Mouse (Mus musculus) gastrocnemius, postnatal 25 days (tissue): ENCODE data around the gene Rogdi. TPM values are rescaled to one million over a fixed set of nuclear protein-coding genes. Genes with fewer than 3 reads are reported as not detected.
A peak's percentile ranks its signal among the peaks of the same experiment; 100 is the strongest.

Experiments
- DNase-seq: peaks from one replicate; pipeline ENCODE4 v3.0.0; 2022
- long read RNA-seq, 2 experiments: library from polyadenylated mRNA; stranded (forward); transcript quantifications; one replicate each; pipeline ENCODE4 v2.0.0; 2021
- total RNA-seq, 2 experiments: library from RNA; stranded (reverse); gene quantifications; 1 replicate in 1 of 2; 2 replicates in 1 of 2; pipeline ENCODE4 v1.2.3; 2021

Rogdi gene
- 1 to 10 TPM; 7.8 to 9.3 TPM for total RNA-seq
- long read RNA-seq, experiment 1, transcript Rogdi-207 (11 exons, 1,355 nt): major isoform, 5 of 11 reads
- long read RNA-seq, experiment 1, partial matches to known transcripts: 1 of 11 reads
- long read RNA-seq, experiment 1, other reads (novel, unspliced or antisense): 5 of 11 reads
- long read RNA-seq, experiment 2, partial matches to known transcripts: 0 of 6 reads
- long read RNA-seq, experiment 2, other reads (novel, unspliced or antisense): 2 of 6 reads

- DNase-seq: peak; percentile 99
Measured at GRCm38 (mm10) chr16:5013054-5013838, at the start of gene Rogdi. Rogdi (minus strand) TSS chr16:5013553.

GRCm38 (mm10) chr16:5058114-5058513, 44.8 kb upstream of the Rogdi start:
- no peak for DNase-seq

DNA sequence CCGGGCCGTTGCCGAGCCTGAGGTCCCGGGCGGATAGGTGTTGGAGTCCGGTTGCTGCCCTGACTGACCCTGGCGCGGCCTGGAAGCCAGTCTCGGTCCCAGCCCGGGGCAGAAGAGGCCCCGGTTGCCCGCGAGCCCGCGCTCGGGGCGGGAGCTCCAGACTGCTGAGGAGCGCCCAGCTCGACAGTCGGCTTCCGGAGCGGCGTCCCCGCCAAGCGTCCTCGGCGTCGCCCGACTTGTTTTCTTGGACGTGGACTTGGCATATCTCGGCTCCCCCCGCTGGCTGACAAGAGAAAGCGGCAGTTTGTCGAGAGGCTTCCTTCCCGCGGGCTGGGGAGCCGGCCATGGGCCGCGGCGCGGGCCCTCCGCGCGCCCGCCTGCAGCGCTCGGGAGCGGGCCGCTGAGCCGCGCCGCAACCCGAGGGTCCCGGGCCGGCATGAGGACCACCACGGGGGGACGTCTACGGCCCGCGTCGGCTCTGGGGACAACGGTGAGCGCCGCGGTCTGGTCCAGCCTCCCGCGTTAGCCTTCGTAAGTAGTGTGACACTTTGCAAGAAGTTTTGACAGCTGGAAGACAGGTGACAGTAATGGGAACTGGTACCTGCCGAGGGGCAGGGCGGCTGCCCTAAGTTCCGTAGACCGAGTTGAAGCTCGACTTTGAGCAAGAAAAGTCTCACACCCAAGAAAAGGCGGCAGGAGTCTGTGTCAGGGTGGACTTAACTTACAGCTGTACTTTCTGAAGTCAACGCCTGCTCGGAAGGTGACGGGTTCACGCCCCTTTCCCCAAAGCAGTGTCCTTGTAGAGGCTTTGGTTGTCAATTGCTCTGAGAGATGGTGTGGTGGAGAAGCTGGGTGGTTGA, 37.1 kb upstream of the Rogdi start:
- peak; percentile 79 for DNase-seq

DNA sequence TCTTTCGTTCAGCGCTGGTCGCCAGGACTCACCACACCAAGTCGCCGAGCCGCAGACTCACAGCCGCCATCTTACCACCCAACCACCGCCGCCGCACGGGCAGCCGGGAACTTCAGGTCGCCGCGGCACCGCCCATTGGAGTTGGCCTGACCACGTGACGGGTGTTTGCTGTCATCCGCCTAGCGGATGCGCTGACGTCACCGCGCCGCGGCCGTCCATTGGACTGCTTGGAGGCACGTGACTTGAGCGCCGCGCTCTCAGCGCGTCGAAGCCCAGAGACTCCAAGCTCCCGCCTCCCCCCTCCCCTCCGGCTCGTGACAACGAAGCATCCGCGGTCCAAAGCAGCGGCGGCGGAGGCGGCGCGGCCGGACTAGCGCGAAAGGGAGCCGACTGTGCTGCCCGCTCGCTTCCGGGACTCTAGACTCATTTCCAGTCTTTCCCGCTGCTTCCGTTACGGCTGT, 36.5 kb upstream of the Rogdi start, which contains the start of the genes Glyr1 and Ubn1:
Glyr1 (minus strand) TSS at position 90 of the 461 bp plus-strand sequence.
Ubn1 (plus strand) TSS at position 284 of the 461 bp plus-strand sequence.
- peak; percentile 99 for DNase-seq

GRCm38 (mm10) chr16:5049182-5049773, 35.9 kb upstream of the Rogdi start:
- DNase-seq: no peak

DNA sequence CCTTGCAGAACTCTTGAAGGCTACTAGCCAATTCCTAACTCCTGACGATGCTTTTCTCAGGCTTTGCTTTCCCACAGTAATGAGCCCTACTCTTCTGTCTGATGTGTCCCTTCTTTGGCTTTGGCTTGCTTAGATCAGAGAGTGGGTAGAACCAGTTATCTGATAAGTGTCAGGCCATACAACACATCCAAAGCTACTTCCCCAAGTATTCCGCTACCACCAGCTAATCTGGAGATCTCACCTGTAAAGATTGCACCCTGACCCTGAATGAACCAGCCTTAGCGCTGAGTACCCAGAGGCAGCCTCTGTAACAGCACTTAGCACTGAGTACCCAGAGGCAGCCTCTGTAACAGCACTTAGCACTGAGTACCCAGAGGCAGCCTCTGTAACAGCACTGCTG, 32.0 kb upstream of the Rogdi start:
- no peak for DNase-seq

DNA sequence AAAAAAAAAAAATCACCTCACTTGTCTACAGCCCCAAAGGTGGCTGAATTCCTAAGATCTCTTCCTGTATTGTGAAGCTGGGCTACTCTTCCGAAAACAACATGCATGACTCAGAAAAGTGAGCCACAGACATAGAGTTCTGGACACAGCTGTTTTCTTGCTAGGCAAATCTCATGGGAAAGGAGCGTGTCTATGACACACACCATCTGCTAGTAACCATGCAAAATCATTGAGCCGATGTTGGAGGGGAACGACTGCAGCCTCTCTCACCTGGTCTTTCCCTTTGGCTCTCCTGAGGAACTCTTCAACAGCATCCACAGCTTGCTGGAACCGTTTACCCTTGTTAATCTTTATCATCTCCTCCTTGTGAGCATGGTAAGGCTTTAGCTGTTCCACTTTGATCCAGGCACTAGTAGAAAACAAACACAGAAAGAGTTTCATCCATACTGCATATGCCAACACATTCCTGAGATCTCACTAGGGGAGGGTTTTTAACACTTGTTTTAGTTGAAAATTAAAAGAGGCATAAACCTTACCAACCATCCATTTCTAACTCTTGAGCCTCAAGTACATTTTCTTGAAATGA, 23.4 kb upstream of the Rogdi start:
- DNase-seq: no peak

- no peak for DNase-seq
Measured at GRCm38 (mm10) chr16:5035591-5035990, 22.2 kb upstream of the Rogdi start.

- DNase-seq: no peak
Measured at GRCm38 (mm10) chr16:5029847-5030246, 16.5 kb upstream of the Rogdi start.

GRCm38 (mm10) chr16:5024021-5024420, 10.7 kb upstream of the Rogdi start:
- DNase-seq: no peak

DNA sequence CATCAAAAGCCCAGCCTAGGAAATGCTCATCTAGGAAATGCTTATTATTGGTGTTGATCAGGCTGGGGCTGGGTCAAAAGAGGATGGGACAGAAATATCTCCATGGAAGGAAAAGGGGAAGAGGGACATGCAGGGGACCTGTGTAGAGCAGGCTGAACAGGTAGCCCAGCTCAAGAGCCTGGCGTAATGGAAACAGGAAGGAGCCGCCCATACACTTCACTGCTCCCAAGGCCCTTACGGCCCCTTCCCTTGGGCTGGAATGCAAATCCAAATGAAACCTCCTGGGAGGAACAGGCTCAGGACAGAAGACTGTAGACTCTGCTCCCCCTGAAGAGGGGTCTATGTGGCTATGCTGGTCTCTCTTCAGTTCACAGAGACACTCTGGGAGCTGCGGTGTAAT, 1.2 kb upstream of the Rogdi start:
- no peak for DNase-seq

DNA sequence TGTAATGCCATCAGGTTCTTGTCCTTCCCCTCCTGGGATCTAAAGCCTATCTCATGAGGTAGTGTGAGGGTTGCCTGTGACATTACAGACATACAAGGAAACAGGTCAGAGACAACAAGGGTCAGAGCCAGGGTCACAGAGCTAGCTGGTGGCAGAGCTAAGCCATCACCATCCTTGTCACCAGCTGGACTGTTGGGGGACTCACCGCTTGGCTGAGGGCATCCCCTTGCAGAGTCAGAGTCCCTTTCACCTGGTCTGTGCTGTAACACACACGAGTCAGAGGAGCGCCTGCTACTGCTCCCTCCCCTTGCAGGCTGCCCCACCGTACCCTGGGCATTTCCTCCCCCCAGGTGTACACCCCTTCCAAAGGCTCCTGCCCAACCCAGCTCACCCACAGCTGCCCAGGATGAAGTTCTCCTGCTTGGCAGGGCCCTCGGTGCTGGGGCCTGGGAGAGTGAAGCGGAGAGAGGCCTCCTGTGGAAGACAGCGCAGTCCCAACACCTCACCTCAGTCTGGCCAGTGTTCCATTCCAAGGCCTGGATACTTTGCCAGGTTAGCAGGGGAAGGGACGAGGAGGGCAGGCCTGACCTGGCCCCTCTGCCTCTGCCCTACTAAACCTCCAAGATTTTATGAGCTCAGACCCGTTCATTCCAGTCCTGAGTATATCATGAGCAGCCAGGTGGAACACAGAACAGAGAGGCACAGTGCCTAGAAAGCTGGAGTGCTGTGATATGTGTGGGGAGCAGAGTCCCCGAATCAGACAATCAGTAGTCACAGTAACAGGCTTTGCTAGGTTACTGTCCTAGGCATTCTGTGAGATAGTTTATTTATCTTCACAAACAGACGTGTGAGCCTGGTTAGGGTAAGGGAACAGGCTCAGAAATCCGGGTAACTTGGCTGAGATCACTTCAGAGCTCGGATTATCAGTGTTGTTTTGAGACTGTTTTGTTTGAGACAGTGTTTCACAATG, 1.0 kb downstream of the Rogdi start:
- DNase-seq: no peak

DNA sequence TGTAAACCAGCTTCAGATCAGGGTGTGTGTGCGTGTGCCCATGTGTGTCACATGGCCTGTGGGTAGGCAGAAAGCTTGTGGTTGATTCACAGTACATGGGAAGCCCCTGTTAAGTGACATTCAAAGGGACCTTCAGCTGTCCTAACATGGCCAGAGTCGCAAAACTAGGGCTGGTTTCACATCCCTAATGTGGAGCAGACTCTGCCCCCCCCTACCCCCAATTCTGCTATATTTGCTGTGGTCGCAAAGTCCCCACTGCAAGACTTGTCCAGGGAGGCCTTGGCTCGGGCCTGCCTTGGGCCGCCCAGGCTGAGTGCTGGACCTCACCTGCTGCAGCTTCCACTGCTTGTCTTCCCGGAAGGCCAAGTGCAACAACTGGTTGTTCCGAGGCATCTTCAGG, 2.1 kb downstream of the Rogdi start:
- no peak for DNase-seq

DNA sequence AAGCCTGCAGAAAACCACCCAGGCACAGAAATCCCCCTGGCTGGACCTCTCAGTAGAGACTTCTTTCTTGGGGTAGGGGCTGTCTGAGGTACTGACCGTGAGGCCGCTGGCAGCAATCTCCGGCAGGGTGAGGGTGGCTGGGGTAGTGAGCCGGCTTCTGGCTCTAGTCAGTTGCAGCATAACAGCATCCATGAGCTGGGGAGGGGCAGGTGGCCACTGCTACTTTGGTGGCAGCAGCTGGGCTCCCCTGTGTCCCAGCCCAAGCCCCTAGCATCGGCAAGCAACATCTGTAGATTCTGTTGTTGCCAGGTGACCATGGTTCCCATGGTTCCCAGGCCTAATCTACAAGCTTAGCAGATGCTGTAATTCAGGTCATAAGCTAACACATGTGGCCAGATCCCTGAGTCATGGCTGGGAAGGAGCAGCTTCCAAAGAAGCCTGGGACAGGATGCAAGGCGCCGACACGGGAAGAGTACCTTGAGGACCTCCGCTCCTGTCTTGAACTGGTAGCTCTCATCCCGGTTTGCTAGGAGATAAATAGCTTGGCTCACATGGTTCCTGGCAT, 2.9 kb downstream of the Rogdi start:
- no peak for DNase-seq

GRCm38 (mm10) chr16:5008076-5008475, 5.3 kb downstream of the Rogdi start:
- DNase-seq: no peak

DNA sequence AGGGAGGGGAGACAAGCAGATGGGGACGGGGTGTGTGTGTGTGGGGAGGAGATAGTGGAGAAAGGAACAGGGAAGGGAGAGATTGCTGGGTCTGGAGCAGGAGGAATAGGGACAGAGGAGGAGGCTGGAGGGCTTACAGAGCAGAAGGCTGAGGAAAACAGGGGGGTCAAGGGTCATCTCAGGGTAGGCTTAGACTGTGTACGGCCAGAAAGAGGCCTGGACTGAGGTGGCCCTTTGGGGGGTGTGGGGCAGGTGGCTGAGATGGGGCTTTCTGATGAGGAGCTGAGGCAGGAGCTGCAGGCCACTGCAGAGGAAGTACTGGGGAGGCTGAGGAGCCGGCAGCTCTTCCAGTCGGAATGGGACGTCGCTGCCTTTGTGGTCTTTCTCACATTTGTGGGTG, 5.9 kb downstream of the Rogdi start:
- no peak for DNase-seq

- no peak for DNase-seq
Measured at GRCm38 (mm10) chr16:5007067-5007466, 6.3 kb downstream of the Rogdi start, which contains the start of gene Smim22. Smim22 (plus strand) TSS chr16:5007288.

GRCm38 (mm10) chr16:5000611-5001010, 12.7 kb downstream of the Rogdi start:
- no peak for DNase-seq

DNA sequence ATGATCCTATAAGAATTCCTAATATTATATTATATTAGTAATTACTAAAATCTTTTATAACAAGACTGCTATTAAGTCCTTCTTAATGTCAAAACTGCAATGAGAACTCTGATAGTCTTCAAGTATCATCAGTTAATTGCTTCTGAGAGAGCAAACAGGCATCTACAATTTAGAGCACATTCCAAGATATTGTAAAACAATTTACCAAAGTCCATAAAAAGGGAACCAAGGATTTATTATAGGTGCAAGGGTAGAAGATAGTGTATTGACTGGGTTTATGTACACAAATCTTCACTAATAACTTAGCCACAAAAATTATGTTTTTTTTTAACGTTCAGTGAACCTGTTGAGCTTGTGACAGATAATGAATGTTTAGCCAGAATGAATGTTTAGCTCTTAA, 14.4 kb downstream of the Rogdi start:
- no peak for DNase-seq

- DNase-seq: no peak
Measured at GRCm38 (mm10) chr16:4997553-4997952, 15.8 kb downstream of the Rogdi start, which contains the start of gene Sept12. Sept12 (minus strand) TSS chr16:4997852.
